7 mouse cellular contexts compared by ENCODE assay signal in the genomic region with DNA sequence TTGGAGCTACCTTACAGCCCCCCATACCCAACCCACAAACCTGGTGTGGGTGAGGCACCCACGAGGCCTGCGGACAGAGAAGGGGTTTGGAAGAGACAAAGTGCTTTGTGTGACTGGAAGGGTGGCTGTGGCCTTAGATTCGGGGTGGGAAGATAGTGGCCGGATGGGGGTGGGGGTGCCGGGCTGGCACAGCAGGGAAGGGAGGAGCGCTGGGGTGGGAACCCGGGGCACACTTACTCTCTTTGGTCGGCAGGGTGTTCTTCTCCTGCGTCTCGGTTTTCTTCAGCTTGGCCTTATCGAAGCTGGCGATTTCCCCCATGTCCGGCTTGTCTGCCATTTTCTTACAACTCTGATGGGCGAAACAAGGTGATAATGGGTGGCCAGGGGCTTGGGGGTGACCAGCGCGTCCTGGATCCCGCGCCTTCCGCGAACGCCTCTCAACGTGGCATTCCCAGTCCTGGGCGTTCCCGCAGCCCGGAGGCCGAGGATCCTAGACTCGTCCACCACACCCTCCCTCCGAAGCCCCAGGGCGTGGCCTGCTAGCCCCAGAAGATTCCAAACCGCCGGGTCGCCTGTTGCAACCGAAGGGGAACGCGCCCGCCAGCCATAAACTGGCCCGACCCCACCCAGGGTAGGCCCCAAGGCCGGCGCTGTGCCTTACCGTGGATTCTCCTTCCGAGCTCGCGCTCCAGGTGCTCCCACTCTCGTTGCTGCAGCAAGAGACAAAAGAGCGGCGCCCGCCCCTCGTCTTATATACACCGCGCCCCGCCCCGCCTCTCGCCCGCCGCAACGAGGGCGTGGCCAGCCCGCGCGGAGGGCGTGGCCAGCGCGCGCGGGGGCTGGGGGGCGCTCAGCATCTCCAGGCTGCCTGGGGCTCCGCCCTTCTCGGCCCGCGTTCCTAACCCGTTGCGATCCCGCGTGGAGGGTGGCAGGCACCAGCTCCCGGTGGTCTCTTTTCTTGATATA. TPM values are rescaled to one million over a fixed set of nuclear protein-coding genes. Genes with fewer than 3 reads are reported as not detected.
A peak's percentile ranks its signal among the peaks of the same experiment; 100 is the strongest.
DNase-seq lines count a peak whose midpoint lies in the region; ATAC-seq and TF ChIP-seq lines count a peak whose summit lies in the region.

No protein-coding gene starts in this region.

- H3K9me3 ChIP-seq in limb, embryonic 10.5 days (replicated peaks): no peaks in the 10 kb centered on the region
- H3K9me3 ChIP-seq in midbrain, embryonic 12.5 days: no peaks in the 10 kb centered on the region

- DNase-seq in adrenal gland, adult 8-10 months: peak; percentile 66
- DNase-seq in embryo, embryonic 9.5 days (ENCODE audit: extremely low spot score): peak; percentile 93
- peak; percentile 69 for DNase-seq in kidney, adult 11 months
- DNase-seq in limb, embryonic 10.5 days (ENCODE audit: low spot score): peak; percentile 95

- H3K36me3 ChIP-seq in limb, embryonic 10.5 days: 0 out of 2 replicates have a peak, but pooled peaks cover 7% of the 10 kb centered on the region
- no peaks in the 10 kb centered on the region for H3K36me3 ChIP-seq in midbrain, embryonic 12.5 days
- H3K36me3 ChIP-seq in small intestine, adult 2 months (ENCODE audit: control insufficient read depth, insufficient read depth, low read length): no peaks in the 10 kb centered on the region

- under 1% methylated on average over 73 of the region's 75 CpGs for whole genome bisulfite sequencing in limb, embryonic 10.5 days
- under 1% methylated on average over 72 of the region's 75 CpGs for WGBS in midbrain, embryonic 12.5 days
- WGBS in small intestine, adult 2 months: under 1% methylated on average over 75 of the region's 75 CpGs

- peak; percentile 92 for TF ChIP-seq POLR2A in small intestine, adult 2 months (IDR thresholded peaks at IDR 0.05; ENCODE audit: low read depth, low read length)

- peak overlapping the region; percentile 99 for H3K9ac ChIP-seq in midbrain, embryonic 12.5 days (replicated peaks)

- ATAC-seq in granulocyte monocyte progenitor cell, adult 5-6 weeks (replicated peaks; ENCODE audit: poor library complexity, severe bottlenecking): peak; percentile 61
- peak; percentile 89 for ATAC-seq in midbrain, embryonic 12.5 days (ENCODE audit: low FRiP score, low read depth)

- peaks cover 61% of the 10 kb centered on the region for H3K4me1 ChIP-seq in limb, embryonic 10.5 days
- H3K4me1 ChIP-seq in midbrain, embryonic 12.5 days: peaks cover 19% of the 10 kb centered on the region
- peaks cover 23% of the 10 kb centered on the region for H3K4me1 ChIP-seq in small intestine, adult 2 months (ENCODE audit: control insufficient read depth, insufficient read depth, insufficient read length, low read length)

- no peaks in the 10 kb centered on the region for H3K27me3 ChIP-seq in limb, embryonic 10.5 days (ENCODE audit: low read depth, poor library complexity, severe bottlenecking)
- H3K27me3 ChIP-seq in midbrain, embryonic 12.5 days: no peaks in the 10 kb centered on the region
- no peaks in the 10 kb centered on the region for H3K27me3 ChIP-seq in small intestine, adult 2 months (ENCODE audit: control insufficient read depth, insufficient read depth, low read length)

- peak overlapping the region; percentile 98 for H3K27ac ChIP-seq in limb, embryonic 10.5 days
- peak overlapping the region; percentile 91 for H3K27ac ChIP-seq in midbrain, embryonic 12.5 days (replicated peaks)
- peak overlapping the region; percentile 48 for H3K27ac ChIP-seq in small intestine, adult 2 months (ENCODE audit: insufficient read depth, low read depth, low read length)

- peak overlapping the region; percentile 81 for H3K4me3 ChIP-seq in limb, embryonic 10.5 days
- peak overlapping the region; percentile 91 for H3K4me3 ChIP-seq in midbrain, embryonic 12.5 days
- peak overlapping the region; percentile 93 for H3K4me3 ChIP-seq in small intestine, adult 2 months (ENCODE audit: low read depth, low read length)

- TF ChIP-seq CTCF in small intestine, adult 2 months (IDR thresholded peaks at IDR 0.05; ENCODE audit: extremely low read depth, insufficient read length, insufficient replicate concordance, low read depth, low read length): no peak

- peak overlapping the region; percentile 70 for H3K4me2 ChIP-seq in midbrain, embryonic 12.5 days (replicated peaks)

RNA-seq across cellular contexts. Expression of a gene that starts 0.6 kb away (rescaled TPM):
- 100 to 1,000 TPM in 3 of 4 experiments, 10 to 100 TPM in 1; 94.6 to 217 (median 164) TPM for total RNA-seq in adrenal gland, adult 8-10 months (2022)
- total RNA-seq in granulocyte monocyte progenitor cell, adult 5-6 weeks (2014; fragmentation: Nextera tagmentation): 601 and 668 TPM in 2 replicates
- 357 and 410 TPM in 2 replicates for total RNA-seq in granulocyte monocyte progenitor cell, adult 5-6 weeks (2017)
- 2,907 and 3,028 TPM in 2 replicates for polyA plus RNA-seq in limb, embryonic 10.5 days (2016; fragmentation: Nextera tagmentation; extraction: Ambion mirVana)
- 4,656 and 4,735 TPM in 2 replicates for polyA plus RNA-seq in midbrain, embryonic 12.5 days (2016; fragmentation: Nextera tagmentation; extraction: Ambion mirVana)
- polyA plus RNA-seq in small intestine, adult 2 months (2012; rRNA removed): 16.5 and 30.4 TPM in 2 replicates

RNA-seq across cellular contexts. Expression of a gene that starts 58.2 kb away (rescaled TPM):
- total RNA-seq in adrenal gland, adult 8-10 months (2022): 10 to 100 TPM; 70.8 to 89.2 (median 76.8) TPM
- total RNA-seq in granulocyte monocyte progenitor cell, adult 5-6 weeks (2014; fragmentation: Nextera tagmentation): 46.3 TPM in 2 replicates
- total RNA-seq in granulocyte monocyte progenitor cell, adult 5-6 weeks (2017): 101 and 122 TPM in 2 replicates
- 41.6 and 48.5 TPM in 2 replicates for polyA plus RNA-seq in limb, embryonic 10.5 days (2016; fragmentation: Nextera tagmentation; extraction: Ambion mirVana)
- polyA plus RNA-seq in midbrain, embryonic 12.5 days (2016; fragmentation: Nextera tagmentation; extraction: Ambion mirVana): 33.9 and 34.3 TPM in 2 replicates
- polyA plus RNA-seq in small intestine, adult 2 months (2012; rRNA removed): 99.8 and 254 TPM in 2 replicates

Comparison
In these comparisons a context has a peak if more than half of its experiments do, and no peak if none do; other contexts are left out.
1. Peak in every context shown above with its lines: DNase-seq, ATAC-seq, H3K4me3 ChIP-seq and H3K27ac ChIP-seq.
2. H3K27ac ChIP-seq: peak in every context shown above with its lines; median percentile 98 in limb, embryonic 10.5 days; 91 in midbrain, embryonic 12.5 days; 48 in small intestine, adult 2 months.
3. RNA of a gene that starts 0.6 kb away (polyA plus RNA-seq): 4,656 to 4,735 TPM in midbrain, embryonic 12.5 days and 2,907 to 3,028 TPM in limb, embryonic 10.5 days; 16.5 to 30.4 TPM in small intestine, adult 2 months; every median in the first group is over 10 times any median in the second.